Mouse (Mus musculus) liver, embryonic 11.5 days (tissue): ENCODE data around the gene Hfe. TPM values are rescaled to one million over a fixed set of nuclear protein-coding genes. Genes with fewer than 3 reads are reported as not detected.
A peak's percentile ranks its signal among the peaks of the same experiment; 100 is the strongest.

Experiments
- ATAC-seq: fragments of 200-750 bp; cut with Nextera tagmentation; replicated peaks from 2 replicates; pipeline ENCODE4 v1.8.0; 2017; ENCODE audit warnings: moderate number of reproducible peaks, mild to moderate bottlenecking, moderate TSS enrichment, moderate library complexity; ENCODE audit not compliant: low FRiP score
- DNase-seq: peaks from one replicate; pipeline ENCODE4 v3.0.0-alpha.2; 2017; ENCODE audit warnings: low spot score
- H3K27ac ChIP-seq: fragments of 300-500 bp; sonication (generic); 2 replicates; pipeline ENCODE4 v1.5.1; 2014; ENCODE audit warnings: mild to moderate bottlenecking, low read depth, low read length, control low read depth
- H3K27me3 ChIP-seq: fragments of 300-500 bp; sonication (generic); replicated peaks from 2 replicates; pipeline ENCODE4 v1.6.1; 2014; ENCODE audit warnings: low read length, mixed read lengths; ENCODE audit not compliant: control insufficient read depth, insufficient read depth
- H3K36me3 ChIP-seq: fragments of 300-500 bp; sonication (generic); 2 replicates; pipeline ENCODE4 v1.6.1; 2014; ENCODE audit warnings: mild to moderate bottlenecking, low read length, moderate library complexity, mixed read lengths; ENCODE audit not compliant: control insufficient read depth, insufficient read depth
- H3K4me1 ChIP-seq: fragments of 300-500 bp; sonication (generic); replicated peaks from 2 replicates; pipeline ENCODE4 v1.6.1; 2014; ENCODE audit warnings: low read length, mixed read lengths; ENCODE audit not compliant: control insufficient read depth, insufficient read depth
- H3K4me2 ChIP-seq: fragments of 300-500 bp; sonication (generic); 2 replicates; pipeline ENCODE4 v1.6.1; 2014; ENCODE audit warnings: mild to moderate bottlenecking, control low read depth, moderate library complexity
- H3K4me3 ChIP-seq: fragments of 300-500 bp; sonication (generic); 2 replicates; pipeline ENCODE4 v1.5.1; 2014; ENCODE audit warnings: low read depth, low read length, control low read depth
- H3K9ac ChIP-seq: fragments of 300-500 bp; sonication (generic); 2 replicates; pipeline ENCODE4 v1.6.1; 2014; ENCODE audit warnings: low read depth, low read length, control low read depth
- H3K9me3 ChIP-seq: fragments of 300-500 bp; sonication (generic); 2 replicates; pipeline ENCODE4 v1.6.1; 2016; ENCODE audit warnings: low read length, inconsistent platforms, mixed read lengths; ENCODE audit not compliant: control insufficient read depth
- WGBS: fragments of 180-500 bp; shearing (Covaris S2); extraction: QIAGEN DNeasy Blood & Tissue Kit; methylation state at CpG from one replicate; pipeline ENCODE4 v1.1.7; 2014; 5-methylcytosine and 5-hydroxymethylcytosine counted together
- polyA plus RNA-seq: library from polyadenylated mRNA; unstranded; fragments of >200 nt; fragmentation: Nextera tagmentation; extraction: Ambion mirVana; gene quantifications from 2 replicates; pipeline ENCODE4 v1.2.1, GENCODE M21; 2014

The Hfe gene
- polyA plus RNA-seq, 1 experiment from 2014 or later, result 6.1 TPM

GRCm38 (mm10) chr13:23699767-23700166 is 10.9 kb downstream of the Hfe start:
- Histone ChIP-seq H3K4me2 (no peak overlapping the region), H3K36me3 (no peaks in the 10 kb centered on the region), H3K27me3 (no peaks in the 10 kb centered on the region), H3K9me3 (no peaks in the 10 kb centered on the region), H3K4me3 (no peak overlapping the region), H3K9ac (no peak overlapping the region), H3K4me1 (peaks cover 16% of the 10 kb centered on the region), H3K27ac (no peak overlapping the region)
- DNase-seq (no peak), ATAC-seq (no peak)
- WGBS, result 69% methylated on average over 3 of the region's 3 CpGs

DNA sequence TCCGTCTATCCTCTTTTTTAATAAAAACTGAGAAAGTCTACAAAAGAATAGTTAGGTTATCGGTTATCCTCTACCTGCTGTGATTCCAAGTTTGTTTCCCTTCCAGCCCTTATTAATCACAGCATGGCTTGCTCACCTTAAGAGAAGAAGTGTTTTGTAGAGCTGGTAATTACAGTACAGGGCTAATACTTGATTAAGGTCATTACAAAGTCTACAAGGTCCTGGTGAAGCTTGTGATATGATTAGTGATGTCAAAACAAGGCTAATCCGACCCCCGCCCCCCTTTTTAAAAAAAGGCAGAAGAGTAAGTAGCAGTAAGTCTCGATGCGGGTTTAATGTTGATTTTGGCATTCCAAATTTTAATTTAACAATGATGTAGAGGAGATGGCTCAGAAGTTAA is 11.7 kb downstream of the Hfe start:
- H3K27me3 ChIP-seq, result no peaks in the 10 kb centered on the region
- H3K4me2 ChIP-seq, result peak overlapping the region; percentile 35
- WGBS, result 76% methylated on average over 6 of the region's 6 CpGs
- peaks cover 16% of the 10 kb centered on the region for H3K4me1 ChIP-seq
- no peaks in the 10 kb centered on the region for H3K36me3 ChIP-seq
- H3K27ac ChIP-seq, result peak overlapping the region; percentile 78
- no peak for DNase-seq
- no peaks in the 10 kb centered on the region for H3K9me3 ChIP-seq
- no peak overlapping the region for H3K4me3 ChIP-seq
- ATAC-seq, result no peak
- peak overlapping the region; percentile 27; the same call in 1 of the 2 replicates for H3K9ac ChIP-seq

DNA sequence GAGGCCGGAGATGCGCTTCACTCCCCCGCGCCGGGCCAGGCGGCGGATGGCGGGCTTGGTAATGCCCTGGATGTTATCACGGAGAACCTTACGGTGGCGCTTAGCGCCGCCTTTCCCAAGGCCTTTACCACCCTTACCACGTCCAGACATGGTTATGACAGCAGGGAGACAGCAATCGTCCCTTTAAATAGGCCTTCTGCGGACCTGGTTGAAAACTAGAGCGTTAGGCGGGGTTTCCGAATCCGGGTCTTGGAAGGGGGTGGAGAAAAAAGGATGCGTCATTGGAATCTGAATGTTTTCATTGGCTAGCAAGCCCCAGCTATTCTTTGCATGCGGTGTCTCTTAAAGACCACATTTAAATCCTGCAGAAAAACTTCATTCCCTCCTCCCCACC is 12.4 kb downstream of the Hfe start, which contains the start of gene Hist1h4c:
TSS of gene Hist1h4c (minus strand) at position 155 of the 394 bp plus-strand sequence.
- WGBS, result under 1% methylated on average over 20 of the region's 22 CpGs
- H3K4me3 ChIP-seq, result peak within 1 kb of the TSS; percentile 42
- H3K9ac ChIP-seq, result peak within 1 kb of the TSS; percentile 73
- peak within 1 kb of the TSS; percentile 99 for H3K27ac ChIP-seq
- DNase-seq (peak; percentile 99), ATAC-seq (peak; percentile 93)
- H3K4me2 ChIP-seq, result peak within 1 kb of the TSS; percentile 59
- H3K27me3 ChIP-seq, result no peaks in the 10 kb centered on the region
- H3K9me3 ChIP-seq, result no peaks in the 10 kb centered on the region
- H3K4me1 ChIP-seq, result peaks cover 16% of the 10 kb centered on the region
- no peaks in the 10 kb centered on the region for H3K36me3 ChIP-seq

DNA sequence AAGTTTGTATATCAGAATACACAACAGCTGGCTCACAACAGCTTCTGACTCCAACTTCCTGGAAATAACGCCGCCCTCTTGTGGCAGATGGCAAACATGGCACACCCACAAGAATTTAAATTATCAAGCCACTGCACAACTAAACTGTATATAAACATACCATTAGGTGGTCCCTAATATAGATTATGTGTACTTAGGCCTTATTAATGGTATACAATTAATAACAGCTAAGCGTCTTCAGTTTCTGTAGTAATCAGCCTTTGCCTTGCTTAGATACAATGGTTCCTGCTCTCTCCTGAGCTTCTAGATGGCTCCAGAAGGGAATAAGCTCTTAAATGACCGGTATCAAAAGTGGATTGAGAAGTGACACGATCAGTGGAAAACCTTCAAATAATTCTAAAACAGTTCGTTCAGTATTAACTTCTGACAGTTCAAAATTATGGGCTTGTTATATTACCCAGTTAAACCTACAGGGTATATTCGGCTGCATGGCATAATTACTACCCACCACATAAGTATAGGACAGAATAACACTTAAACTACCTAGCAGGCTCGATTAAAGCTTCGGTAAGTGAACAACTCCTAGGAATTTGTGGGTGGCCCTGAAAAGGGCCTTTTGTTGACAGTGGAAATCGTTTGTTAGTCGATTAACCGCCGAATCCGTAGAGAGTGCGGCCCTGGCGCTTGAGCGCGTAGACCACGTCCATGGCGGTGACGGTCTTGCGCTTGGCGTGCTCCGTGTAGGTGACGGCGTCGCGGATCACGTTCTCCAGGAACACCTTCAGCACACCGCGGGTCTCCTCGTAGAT is 13.0 kb downstream of the Hfe start:
- Histone ChIP-seq H3K27me3 (no peaks in the 10 kb centered on the region), H3K4me2 (peak overlapping the region; percentile 59), H3K9me3 (no peaks in the 10 kb centered on the region), H3K4me1 (peaks cover 16% of the 10 kb centered on the region), H3K27ac (peak overlapping the region; percentile 99), H3K36me3 (no peaks in the 10 kb centered on the region), H3K4me3 (peak overlapping the region; percentile 42), H3K9ac (peak overlapping the region; percentile 73)
- ATAC-seq, result peak; percentile 72
- DNase-seq, result peak; percentile 57
- under 1% methylated on average over 23 of the region's 32 CpGs for WGBS

GRCm38 (mm10) chr13:23696061-23696474 is 14.6 kb downstream of the Hfe start:
- DNase-seq, result peak; percentile 45
- Histone ChIP-seq H3K27me3 (no peaks in the 10 kb centered on the region), H3K9ac (peak overlapping the region; percentile 25; the same call in 1 of the 2 replicates), H3K4me2 (peak overlapping the region; percentile 51), H3K4me1 (peaks cover 15% of the 10 kb centered on the region), H3K36me3 (no peaks in the 10 kb centered on the region), H3K27ac (peak overlapping the region; percentile 69; the same call in 1 of the 2 replicates), H3K4me3 (no peak overlapping the region), H3K9me3 (no peaks in the 10 kb centered on the region)
- no peak for ATAC-seq
- 43% methylated on average over 15 of the region's 15 CpGs for WGBS

- Histone ChIP-seq H3K9ac (peak within 1 kb of the TSS; percentile 25; the same call in 1 of the 2 replicates), H3K27ac (peak within 1 kb of the TSS; percentile 69; the same call in 1 of the 2 replicates), H3K9me3 (no peaks in the 10 kb centered on the region), H3K4me2 (peak within 1 kb of the TSS; percentile 51), H3K36me3 (no peaks in the 10 kb centered on the region), H3K27me3 (no peaks in the 10 kb centered on the region), H3K4me1 (peaks cover 12% of the 10 kb centered on the region; the same call in 1 of the 2 replicates), H3K4me3 (no peak within 1 kb of the TSS)
- DNase-seq (no peak), ATAC-seq (no peak)
- WGBS, result 54% methylated on average over 13 of the region's 13 CpGs
These were observed 15.1 kb downstream of the Hfe start, which contains the start of gene Hist1h1t for GRCm38 (mm10) chr13:23695514-23695913. Gene Hist1h1t, plus strand, starts transcription at chr13:23695814.

- DNase-seq (no peak), ATAC-seq (no peak)
- no peaks in the 10 kb centered on the region for H3K36me3 ChIP-seq
- WGBS, result 90% methylated on average over 9 of the region's 9 CpGs
- H3K9me3 ChIP-seq, result no peaks in the 10 kb centered on the region
- H3K4me2 ChIP-seq, result no peak overlapping the region
- H3K9ac ChIP-seq, result no peak overlapping the region
- no peak overlapping the region for H3K27ac ChIP-seq
- H3K4me3 ChIP-seq, result no peak overlapping the region
- H3K27me3 ChIP-seq, result no peaks in the 10 kb centered on the region
- peaks cover 12% of the 10 kb centered on the region; the same call in 1 of the 2 replicates for H3K4me1 ChIP-seq
These were observed 15.7 kb downstream of the Hfe start for GRCm38 (mm10) chr13:23694956-23695355.

- H3K9me3 ChIP-seq, result no peaks in the 10 kb centered on the region
These were observed 16.7 kb downstream of the Hfe start for GRCm38 (mm10) chr13:23693856-23694440.

More at GRCm38 (mm10) chr13:23693856-23694440, 16.7 kb downstream of the Hfe start:
- no peaks in the 10 kb centered on the region for H3K36me3 ChIP-seq
- no peak overlapping the region for H3K4me3 ChIP-seq
- WGBS, result 85% methylated on average over 6 of the region's 6 CpGs
- no peak for ATAC-seq
- no peaks in the 10 kb centered on the region for H3K27me3 ChIP-seq
- no peak overlapping the region for H3K4me2 ChIP-seq
- no peak overlapping the region for H3K27ac ChIP-seq
- H3K9ac ChIP-seq, result no peak overlapping the region
- DNase-seq, result no peak
- peaks cover 14% of the 10 kb centered on the region for H3K4me1 ChIP-seq
